Mouse (Mus musculus): Measurements from ENCODE around the gene Defb45. TPM values are rescaled to one million over a fixed set of nuclear protein-coding genes. Genes with fewer than 3 reads are reported as not detected.

Gene Defb45
- polyA plus RNA-seq, 2 experiments: not detected

DNA sequence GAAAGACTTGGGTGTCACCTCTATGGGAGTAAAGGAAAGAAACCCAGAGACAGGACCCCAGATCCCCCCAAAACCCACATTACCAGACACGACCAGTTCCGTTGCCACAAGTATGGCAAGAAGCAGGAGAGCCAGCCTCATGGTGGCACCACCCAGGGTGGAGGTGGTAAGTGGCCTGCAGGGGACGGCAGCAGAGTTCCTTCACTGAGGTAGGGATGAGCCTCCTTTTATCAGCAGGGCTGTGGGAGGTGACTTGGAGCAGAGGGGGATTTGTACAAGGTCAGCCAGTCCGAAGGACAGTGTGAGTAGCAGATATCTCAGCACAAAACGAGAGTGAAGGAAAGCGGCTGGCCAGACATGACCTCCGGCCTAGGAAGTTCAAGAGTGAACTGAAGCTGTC is 19.1 kb downstream of the Defb45 start, which contains the start of gene Defb19:
Defb19 (minus strand) TSS at position 206 of the 400 bp plus-strand sequence.
- no peak for ATAC-seq (ENCODE audit: insufficient read depth)

DNA sequence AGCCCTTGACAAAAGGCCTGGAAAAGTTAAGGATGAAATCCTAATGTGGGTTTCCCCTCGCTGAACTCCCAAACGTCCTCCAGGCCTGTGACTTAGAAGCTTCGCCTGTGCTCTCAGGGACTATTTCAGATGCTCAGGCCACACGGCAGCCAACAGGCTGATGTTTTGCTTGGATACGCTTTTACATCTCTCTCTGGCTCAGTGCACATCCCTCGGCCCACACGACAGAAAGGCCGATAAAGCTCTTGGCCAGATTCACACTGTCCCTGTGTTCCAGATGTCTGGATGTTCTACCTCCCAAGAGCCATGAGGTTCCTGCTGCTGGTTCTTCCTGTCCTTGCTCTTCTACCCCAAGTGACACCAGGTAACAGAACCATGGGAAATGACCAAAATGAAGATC is 25.7 kb downstream of the Defb45 start:
- DNase-seq (ENCODE audit: low read depth in 3 of 3, low spot score in 3 of 3): no peak
- H3K4me2 ChIP-seq (ENCODE audit: low read depth): no peak overlapping the region
- TF ChIP-seq CTCF (IDR thresholded peaks at IDR 0.05; ENCODE audit: low read depth) (no peak), EP300 (IDR thresholded peaks at IDR 0.05; ENCODE audit: low read depth) (no peak)
- no peak overlapping the region for H3K9ac ChIP-seq (replicated peaks)
- no peaks in the 10 kb centered on the region for H3K36me3 ChIP-seq (replicated peaks; ENCODE audit: control insufficient read depth, insufficient read depth, low read depth)
- no peaks in the 10 kb centered on the region for H3K4me1 ChIP-seq (replicated peaks; ENCODE audit: control insufficient read depth in 2 of 2, insufficient read depth in 2 of 2, low read length in 1 of 2)
- no peak overlapping the region for H3K27ac ChIP-seq
- no peaks in the 10 kb centered on the region for H3K27me3 ChIP-seq (ENCODE audit: control insufficient read depth, insufficient read depth, low read length)
- no peak for ATAC-seq (ENCODE audit: insufficient read depth)
- H3K4me3 ChIP-seq (ENCODE audit: insufficient read depth in 1 of 2, low read depth in 2 of 2, low read length in 2 of 2): no peak overlapping the region
- H3K9me3 ChIP-seq (ENCODE audit: control insufficient read depth, low read length): no peaks in the 10 kb centered on the region
- WGBS (ENCODE audit: insufficient replicate concordance): 69% methylated on average over 8 of the region's 8 CpGs

More for the DNA sequence above, 19.1 kb downstream of the Defb45 start, which contains the start of gene Defb19:
- Histone ChIP-seq H3K27me3 (ENCODE audit: control insufficient read depth, insufficient read depth, low read length) (no peaks in the 10 kb centered on the region), H3K27ac (no peak within 1 kb of the TSS), H3K9me3 (ENCODE audit: control insufficient read depth, low read length) (no peaks in the 10 kb centered on the region), H3K4me1 (replicated peaks; ENCODE audit: control insufficient read depth in 2 of 2, insufficient read depth in 2 of 2, low read length in 1 of 2) (no peaks in the 10 kb centered on the region), H3K4me2 (ENCODE audit: low read depth) (no peak within 1 kb of the TSS), H3K36me3 (replicated peaks; ENCODE audit: control insufficient read depth, insufficient read depth, low read depth) (no peaks in the 10 kb centered on the region), H3K4me3 (ENCODE audit: insufficient read depth in 1 of 2, low read depth in 2 of 2, low read length in 2 of 2) (no peak within 1 kb of the TSS), H3K9ac (replicated peaks) (no peak within 1 kb of the TSS)
- WGBS (ENCODE audit: insufficient replicate concordance): 58% methylated on average over 7 of the region's 7 CpGs
- no peak for TF ChIP-seq CTCF (IDR thresholded peaks at IDR 0.05; ENCODE audit: low read depth)
- TF ChIP-seq EP300 (IDR thresholded peaks at IDR 0.05; ENCODE audit: low read depth): no peak
- no peak for DNase-seq (ENCODE audit: low read depth in 3 of 3, low spot score in 3 of 3)

- Histone ChIP-seq H3K9ac (replicated peaks) (no peak within 1 kb of the TSS), H3K27me3 (ENCODE audit: control insufficient read depth, insufficient read depth, low read length) (no peaks in the 10 kb centered on the region), H3K36me3 (replicated peaks; ENCODE audit: control insufficient read depth, insufficient read depth, low read depth) (no peaks in the 10 kb centered on the region), H3K4me1 (replicated peaks; ENCODE audit: control insufficient read depth in 2 of 2, insufficient read depth in 2 of 2, low read length in 1 of 2) (no peaks in the 10 kb centered on the region), H3K9me3 (ENCODE audit: control insufficient read depth, low read length) (no peaks in the 10 kb centered on the region), H3K4me3 (ENCODE audit: insufficient read depth in 1 of 2, low read depth in 2 of 2, low read length in 2 of 2) (no peak within 1 kb of the TSS), H3K4me2 (ENCODE audit: low read depth) (no peak within 1 kb of the TSS), H3K27ac (no peak within 1 kb of the TSS)
- 44% methylated on average over 11 of the region's 11 CpGs for WGBS (ENCODE audit: insufficient replicate concordance)
- ATAC-seq (ENCODE audit: insufficient read depth): no peak
- TF ChIP-seq CTCF (IDR thresholded peaks at IDR 0.05; ENCODE audit: low read depth): peak; percentile 66
- no peak for TF ChIP-seq EP300 (IDR thresholded peaks at IDR 0.05; ENCODE audit: low read depth)
- DNase-seq (ENCODE audit: low read depth in 3 of 3, low spot score in 3 of 3): no peak
Measured at GRCm38 (mm10) chr2:152572114-152572794, 26.9 kb downstream of the Defb45 start, which contains the start of gene Defb21. Gene Defb21 (plus strand): TSS chr2:152572744.

GRCm38 (mm10) chr2:152570313-152570712 is 28.9 kb downstream of the Defb45 start:
- no peak overlapping the region for H3K4me3 ChIP-seq (ENCODE audit: insufficient read depth in 1 of 2, low read depth in 2 of 2, low read length in 2 of 2)
- no peaks in the 10 kb centered on the region for H3K4me1 ChIP-seq (replicated peaks; ENCODE audit: control insufficient read depth in 2 of 2, insufficient read depth in 2 of 2, low read length in 1 of 2)
- no peak overlapping the region for H3K4me2 ChIP-seq (ENCODE audit: low read depth)
- ATAC-seq (ENCODE audit: insufficient read depth): no peak
- no peaks in the 10 kb centered on the region for H3K36me3 ChIP-seq (replicated peaks; ENCODE audit: control insufficient read depth, insufficient read depth, low read depth)
- no peak overlapping the region for H3K27ac ChIP-seq
- H3K9me3 ChIP-seq (ENCODE audit: control insufficient read depth, low read length): no peaks in the 10 kb centered on the region
- H3K9ac ChIP-seq (replicated peaks): no peak overlapping the region
- no peaks in the 10 kb centered on the region for H3K27me3 ChIP-seq (ENCODE audit: control insufficient read depth, insufficient read depth, low read length)
- no peak for DNase-seq (ENCODE audit: low read depth in 3 of 3, low spot score in 3 of 3)
- TF ChIP-seq EP300 (IDR thresholded peaks at IDR 0.05; ENCODE audit: low read depth) (no peak), CTCF (IDR thresholded peaks at IDR 0.05; ENCODE audit: low read depth) (no peak)
- WGBS (ENCODE audit: insufficient replicate concordance): 46% methylated on average over 6 of the region's 6 CpGs

- 55% methylated on average over 4 of the region's 4 CpGs for WGBS (ENCODE audit: insufficient replicate concordance)
- H3K9ac ChIP-seq (replicated peaks): no peak overlapping the region
- no peaks in the 10 kb centered on the region for H3K4me1 ChIP-seq (replicated peaks; ENCODE audit: control insufficient read depth in 2 of 2, insufficient read depth in 2 of 2, low read length in 1 of 2)
- no peaks in the 10 kb centered on the region for H3K27me3 ChIP-seq (ENCODE audit: control insufficient read depth, insufficient read depth, low read length)
- no peaks in the 10 kb centered on the region for H3K9me3 ChIP-seq (ENCODE audit: control insufficient read depth, low read length)
- ATAC-seq (ENCODE audit: insufficient read depth): no peak
- H3K4me2 ChIP-seq (ENCODE audit: low read depth): no peak overlapping the region
- TF ChIP-seq CTCF (IDR thresholded peaks at IDR 0.05; ENCODE audit: low read depth): no peak
- TF ChIP-seq EP300 (IDR thresholded peaks at IDR 0.05; ENCODE audit: low read depth): no peak
- DNase-seq (ENCODE audit: low read depth in 3 of 3, low spot score in 3 of 3): no peak
- H3K36me3 ChIP-seq (replicated peaks; ENCODE audit: control insufficient read depth, insufficient read depth, low read depth): no peaks in the 10 kb centered on the region
- H3K27ac ChIP-seq: no peak overlapping the region
- H3K4me3 ChIP-seq (ENCODE audit: insufficient read depth in 1 of 2, low read depth in 2 of 2, low read length in 2 of 2): no peak overlapping the region
Measured at GRCm38 (mm10) chr2:152569881-152570280, 29.3 kb downstream of the Defb45 start.
